Mouse (Mus musculus) liver, adult 2 months (tissue): ENCODE measurements at regions not wholly inside any gene's neighbourhood (a gene's known extent, or its start where the extent isn't known, plus 50 kb on each side); places are given as distances from the start of the nearest gene placed in this dataset.
"Not testable (repeated sequence)": the region's sequence is repeated elsewhere in the genome, so short reads cannot be mapped to it uniquely, and the experiment has no call there.

Experiments
- DNase-seq: peaks from one replicate; pipeline ENCODE4 v3.0.0-alpha.2; 2011; ENCODE audit warnings: low read depth, low spot score; ENCODE audit errors: extremely low read depth
- H3K27ac ChIP-seq: fragments of 200-500 bp; replicated peaks from 2 replicates; pipeline ENCODE4 v1.5.1; 2012; ENCODE audit warnings: low read depth, mild to moderate bottlenecking, control low read depth, inconsistent platforms, low read length; ENCODE audit not compliant: insufficient read depth
- H3K27me3 ChIP-seq: fragments of 200-500 bp; 2 replicates; pipeline ENCODE4 v1.6.1; 2012; ENCODE audit warnings: mild to moderate bottlenecking, moderate library complexity, low read length, inconsistent platforms; ENCODE audit not compliant: control insufficient read depth, insufficient read depth
- H3K36me3 ChIP-seq: fragments of 200-500 bp; 2 replicates; pipeline ENCODE4 v1.6.1; 2012; ENCODE audit warnings: low read length, inconsistent platforms; ENCODE audit not compliant: control insufficient read depth, insufficient read depth
- H3K4me1 ChIP-seq: fragments of 200-500 bp; 2 replicates; pipeline ENCODE4 v1.6.1; 2011; ENCODE audit warnings: low read length; ENCODE audit not compliant: control insufficient read depth, insufficient read depth
- H3K4me3 ChIP-seq: fragments of 200-500 bp; 2 replicates; pipeline ENCODE4 v1.5.1; 2011; ENCODE audit warnings: low read depth, mild to moderate bottlenecking, control low read depth, low read length, moderate library complexity; ENCODE audit not compliant: insufficient read depth
- H3K79me2 ChIP-seq: fragments of 200-500 bp; 2 replicates; pipeline ENCODE4 v1.6.1; 2012; ENCODE audit warnings: inconsistent platforms, mild to moderate bottlenecking, low read length, moderate library complexity; ENCODE audit not compliant: control insufficient read depth, insufficient read depth
- H3K9ac ChIP-seq: fragments of 200-500 bp; 2 replicates; pipeline ENCODE4 v1.6.1; 2012; ENCODE audit warnings: low read depth, mild to moderate bottlenecking, control low read depth, inconsistent platforms, low read length
- CTCF ChIP-seq: fragments of 200-500 bp; IDR thresholded peaks from 2 replicates; pipeline ENCODE4 v1.5.1; 2011; ENCODE audit warnings: low read depth, low read length, control low read depth
- POLR2A ChIP-seq: fragments of 200-500 bp; IDR thresholded peaks from 2 replicates; pipeline ENCODE4 v1.6.1; 2011; ENCODE audit warnings: low read length, control low read depth; ENCODE audit not compliant: insufficient read depth; ENCODE audit errors: extremely low read depth
- WGBS: fragments of 180-500 bp; shearing (Covaris S2); methylation state at CpG from one replicate; pipeline ENCODE4 v1.1.7; 2018; 5-methylcytosine and 5-hydroxymethylcytosine counted together

GRCm38 (mm10) chr4:3064571-3064970, 102.5 kb upstream of the Vmn1r2 start:
- DNase-seq, result no peak
- H3K27me3 ChIP-seq, result no peaks in the 10 kb centered on the region
- no peak overlapping the region for H3K9ac ChIP-seq
- WGBS, result 37% methylated on average over 3 of the region's 3 CpGs
- H3K36me3 ChIP-seq, result no peaks in the 10 kb centered on the region
- H3K4me1 ChIP-seq, result no peaks in the 10 kb centered on the region
- H3K27ac ChIP-seq, result no peak overlapping the region
- TF ChIP-seq CTCF, result no peak
- no peak for TF ChIP-seq POLR2A
- no peaks in the 10 kb centered on the region for H3K79me2 ChIP-seq
- no peak overlapping the region for H3K4me3 ChIP-seq

GRCm38 (mm10) chr4:3065335-3065734, 101.8 kb upstream of the Vmn1r2 start:
- not testable (repeated sequence) for DNase-seq, H3K36me3 ChIP-seq, H3K4me3 ChIP-seq, H3K79me2 ChIP-seq, H3K9ac ChIP-seq, H3K27ac ChIP-seq, H3K27me3 ChIP-seq, H3K4me1 ChIP-seq
- WGBS, result 60% methylated on average over 3 of the region's 3 CpGs

GRCm38 (mm10) chr4:3066051-3066736, 100.9 kb upstream of the Vmn1r2 start:
- Histone ChIP-seq H3K9ac (no peak overlapping the region), H3K79me2 (no peaks in the 10 kb centered on the region), H3K4me1 (no peaks in the 10 kb centered on the region), H3K4me3 (no peak overlapping the region), H3K27me3 (no peaks in the 10 kb centered on the region), H3K36me3 (no peaks in the 10 kb centered on the region), H3K27ac (no peak overlapping the region)
- WGBS, result 78% methylated on average over 5 of the region's 5 CpGs
- peak; percentile 12 for DNase-seq
- TF ChIP-seq POLR2A, result no peak
- TF ChIP-seq CTCF, result no peak

- TF ChIP-seq POLR2A, result no peak
- TF ChIP-seq CTCF, result no peak
- H3K9ac ChIP-seq, result no peak overlapping the region
- DNase-seq, result peak; percentile 11
- no peaks in the 10 kb centered on the region for H3K27me3 ChIP-seq
- no peaks in the 10 kb centered on the region for H3K36me3 ChIP-seq
- no peaks in the 10 kb centered on the region for H3K79me2 ChIP-seq
- no peak overlapping the region for H3K4me3 ChIP-seq
- H3K4me1 ChIP-seq, result no peaks in the 10 kb centered on the region
- H3K27ac ChIP-seq, result no peak overlapping the region
- 46% methylated on average over 2 of the region's 2 CpGs for WGBS
These were observed 99.9 kb upstream of the Vmn1r2 start for GRCm38 (mm10) chr4:3067265-3067664.

- Histone ChIP-seq H3K27ac (no peak overlapping the region), H3K4me1 (no peaks in the 10 kb centered on the region), H3K4me3 (no peak overlapping the region), H3K9ac (no peak overlapping the region), H3K36me3 (no peaks in the 10 kb centered on the region), H3K27me3 (no peaks in the 10 kb centered on the region), H3K79me2 (no peaks in the 10 kb centered on the region)
- DNase-seq, result peak; percentile 31
- TF ChIP-seq POLR2A, result no peak
- TF ChIP-seq CTCF, result no peak
- WGBS, result 23% methylated on average over 2 of the region's 2 CpGs
These were observed 99.5 kb upstream of the Vmn1r2 start for GRCm38 (mm10) chr4:3067666-3068065.

- Histone ChIP-seq H3K27ac (no peak overlapping the region), H3K27me3 (no peaks in the 10 kb centered on the region), H3K9ac (no peak overlapping the region), H3K4me1 (no peaks in the 10 kb centered on the region), H3K36me3 (no peaks in the 10 kb centered on the region), H3K4me3 (no peak overlapping the region), H3K79me2 (no peaks in the 10 kb centered on the region)
- TF ChIP-seq CTCF, result no peak
- no peak for TF ChIP-seq POLR2A
- DNase-seq, result peak; percentile 22
- 80% methylated on average over 6 of the region's 6 CpGs for WGBS
These were observed 98.6 kb upstream of the Vmn1r2 start for GRCm38 (mm10) chr4:3068306-3069223.
